Mouse (Mus musculus): Measurements from ENCODE around the gene Tstd3.

Gene Tstd3

DNA sequence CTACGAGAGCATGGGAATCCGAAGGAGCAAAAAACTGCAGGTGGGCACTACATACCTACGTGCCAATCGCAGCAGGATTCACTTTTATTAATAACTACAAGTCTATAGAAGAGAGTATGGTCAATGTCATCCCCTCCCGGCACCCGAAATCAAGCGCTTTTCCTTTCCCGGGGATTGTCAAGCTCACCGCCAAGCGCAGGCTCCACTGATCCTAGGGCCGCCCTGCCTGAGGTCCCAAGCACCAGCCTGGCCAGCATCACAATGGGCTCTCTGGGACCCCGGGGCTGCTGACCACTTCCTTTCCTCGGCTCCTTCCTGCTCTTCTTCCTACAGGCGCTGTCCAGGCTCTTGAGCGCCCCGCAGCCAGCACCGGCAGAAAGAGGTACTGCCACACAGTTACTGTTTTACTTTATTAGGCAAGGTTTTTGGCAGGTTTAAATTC lies at the start of gene Tstd3, which contains the start of gene Usp45:
Gene Tstd3, minus strand, starts transcription at position 350 of the 442 bp plus-strand sequence.
Gene Usp45, plus strand, starts transcription at position 294 of the 442 bp plus-strand sequence.
- DNase-seq: peak; percentile 79

GRCm38 (mm10) chr4:21814029-21814428 lies 47.0 kb upstream of the Tstd3 start:
- DNase-seq: peak; percentile 40

DNA sequence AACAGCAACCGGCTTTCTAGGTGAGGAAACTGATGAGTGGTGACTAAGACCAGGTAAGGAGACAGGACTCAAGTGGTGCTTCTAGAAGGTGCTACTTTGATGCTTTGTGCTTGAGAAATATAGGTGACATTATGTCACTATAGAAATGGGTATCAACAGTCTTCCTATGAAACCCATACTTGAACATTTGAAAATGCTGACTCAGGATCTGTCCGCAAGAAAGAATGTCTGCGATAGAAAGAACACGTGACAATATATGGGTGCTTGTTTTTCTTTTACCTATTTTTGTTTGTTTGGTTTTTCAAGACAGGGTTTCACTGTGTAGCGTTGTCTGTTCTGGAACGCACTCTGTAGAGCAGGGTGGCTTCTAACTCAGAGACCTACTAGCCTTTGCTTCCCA lies 45.6 kb upstream of the Tstd3 start:
- DNase-seq: no peak

DNA sequence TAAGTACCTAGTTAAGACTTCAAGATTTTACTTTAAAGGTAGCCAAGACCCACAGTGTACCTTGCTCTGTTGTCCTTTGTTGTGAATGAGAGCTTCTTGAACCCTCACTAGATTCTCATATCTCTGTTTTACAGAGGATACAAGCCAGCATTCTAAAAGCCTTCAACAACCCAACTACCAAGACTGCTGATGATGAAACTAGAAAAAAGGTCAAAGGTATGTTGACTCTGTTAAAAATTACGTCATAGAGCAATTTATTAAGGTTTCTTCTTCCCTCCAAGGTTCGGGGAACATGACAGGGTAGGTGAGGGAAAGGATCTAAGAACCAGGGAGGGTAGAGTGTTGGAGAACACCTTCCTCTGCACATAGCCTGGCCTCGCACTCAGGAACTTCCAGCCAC lies 43.6 kb upstream of the Tstd3 start:
- no peak for DNase-seq

GRCm38 (mm10) chr4:21807204-21807603 lies 40.2 kb upstream of the Tstd3 start:
- no peak for DNase-seq

DNA sequence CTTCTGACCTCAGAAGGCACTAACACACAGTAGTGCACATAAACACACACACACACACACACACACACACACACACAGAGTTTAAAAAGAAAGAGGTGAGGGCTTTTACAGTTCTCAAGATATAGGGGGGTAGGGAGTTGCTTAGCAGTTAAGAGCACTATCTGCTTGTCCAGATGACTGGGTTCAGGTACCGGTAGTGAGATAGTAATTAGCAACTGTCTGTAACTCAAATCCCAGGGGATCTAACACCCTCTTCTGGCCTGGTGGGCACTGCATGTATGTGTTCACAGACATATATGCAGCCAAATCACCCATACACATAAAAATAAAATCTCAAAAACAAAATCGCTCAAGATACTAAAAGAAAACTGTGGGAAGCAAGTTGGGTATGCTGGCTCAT lies 34.6 kb upstream of the Tstd3 start:
- DNase-seq: no peak

- DNase-seq: no peak
Observed at GRCm38 (mm10) chr4:21801013-21801412, 34.0 kb upstream of the Tstd3 start.

GRCm38 (mm10) chr4:21793631-21794030 lies 26.6 kb upstream of the Tstd3 start:
- no peak for DNase-seq

GRCm38 (mm10) chr4:21789836-21790235 lies 22.8 kb upstream of the Tstd3 start:
- no peak for DNase-seq

- DNase-seq: no peak
Observed at GRCm38 (mm10) chr4:21788903-21789302, 21.9 kb upstream of the Tstd3 start.

- no peak for DNase-seq
Observed at GRCm38 (mm10) chr4:21786268-21786667, 19.3 kb upstream of the Tstd3 start.

GRCm38 (mm10) chr4:21780816-21781726 lies 14.1 kb upstream of the Tstd3 start:
- DNase-seq: no peak

DNA sequence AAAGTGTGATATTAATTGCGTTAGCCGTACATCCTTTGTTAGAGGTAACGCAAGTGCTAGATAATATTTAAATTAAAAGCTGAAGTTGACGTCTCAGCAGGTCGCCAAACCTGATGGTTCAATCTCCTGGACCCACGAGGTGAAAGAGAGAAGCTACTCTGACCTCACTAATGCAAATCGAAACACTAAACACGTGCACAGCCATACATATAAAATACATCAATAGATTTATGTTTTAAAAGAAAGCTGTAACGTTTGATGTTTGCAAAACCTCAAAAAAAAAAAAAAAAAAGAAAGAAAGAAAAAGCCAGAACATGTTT lies 9.9 kb upstream of the Tstd3 start:
- no peak for DNase-seq

GRCm38 (mm10) chr4:21776091-21776945 lies 9.3 kb upstream of the Tstd3 start:
- DNase-seq: peak; percentile 95

DNA sequence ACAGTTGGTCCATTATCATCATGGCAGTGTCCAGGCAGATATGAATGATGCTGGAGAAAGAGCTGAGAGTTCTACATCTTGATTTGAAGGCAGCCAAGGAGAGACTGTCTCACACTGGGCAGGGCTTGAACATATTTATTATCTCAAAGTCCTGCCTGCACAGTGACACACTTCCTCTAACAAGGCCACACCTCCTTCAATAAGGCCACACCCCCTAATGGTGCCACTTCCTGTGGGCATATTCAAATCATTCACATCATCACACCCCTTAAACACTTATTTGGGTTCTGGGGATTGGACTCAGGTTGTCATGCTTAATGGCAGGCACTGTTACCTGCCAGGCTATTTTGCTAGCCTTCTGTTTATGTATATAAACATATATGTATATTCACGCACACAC lies 5.3 kb upstream of the Tstd3 start:
- no peak for DNase-seq

- no peak for DNase-seq
Observed at GRCm38 (mm10) chr4:21771064-21771463, 4.1 kb upstream of the Tstd3 start.

DNA sequence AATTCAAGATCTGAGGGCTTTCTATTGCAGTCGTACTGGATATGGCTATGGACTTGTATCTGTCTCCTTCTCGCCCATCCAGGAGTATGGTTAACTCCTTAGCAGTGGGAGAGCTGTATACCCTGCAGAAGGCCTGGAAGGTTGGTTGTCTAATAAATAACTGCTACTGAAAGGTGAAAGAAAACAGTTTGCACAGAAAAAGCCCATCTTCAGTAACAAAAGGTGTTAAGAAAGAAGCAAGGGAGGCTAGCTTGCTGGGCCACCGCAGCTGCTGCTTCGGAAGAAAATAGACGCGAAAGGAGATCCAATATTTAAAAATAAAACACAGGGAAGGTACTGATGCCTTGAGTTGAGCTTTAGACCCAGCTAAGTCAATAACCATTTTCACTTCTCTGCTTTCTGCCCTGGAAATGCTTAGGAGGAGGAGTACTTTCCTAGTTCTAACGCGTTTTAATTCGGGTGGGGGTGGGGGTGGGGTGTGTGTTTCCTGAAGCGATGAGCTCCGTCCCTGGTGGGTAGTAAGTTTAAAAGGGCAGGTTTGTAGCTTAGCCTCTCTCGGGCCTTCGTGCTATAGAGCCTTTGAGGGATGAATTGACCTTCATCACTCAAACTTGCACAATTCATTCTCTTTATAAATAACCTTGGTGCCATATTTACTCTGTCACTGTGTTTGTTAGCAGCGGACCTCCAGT lies 695 bp downstream of the Tstd3 start:
- no peak for DNase-seq

GRCm38 (mm10) chr4:21763827-21764226 lies 3.2 kb downstream of the Tstd3 start:
- DNase-seq: no peak

DNA sequence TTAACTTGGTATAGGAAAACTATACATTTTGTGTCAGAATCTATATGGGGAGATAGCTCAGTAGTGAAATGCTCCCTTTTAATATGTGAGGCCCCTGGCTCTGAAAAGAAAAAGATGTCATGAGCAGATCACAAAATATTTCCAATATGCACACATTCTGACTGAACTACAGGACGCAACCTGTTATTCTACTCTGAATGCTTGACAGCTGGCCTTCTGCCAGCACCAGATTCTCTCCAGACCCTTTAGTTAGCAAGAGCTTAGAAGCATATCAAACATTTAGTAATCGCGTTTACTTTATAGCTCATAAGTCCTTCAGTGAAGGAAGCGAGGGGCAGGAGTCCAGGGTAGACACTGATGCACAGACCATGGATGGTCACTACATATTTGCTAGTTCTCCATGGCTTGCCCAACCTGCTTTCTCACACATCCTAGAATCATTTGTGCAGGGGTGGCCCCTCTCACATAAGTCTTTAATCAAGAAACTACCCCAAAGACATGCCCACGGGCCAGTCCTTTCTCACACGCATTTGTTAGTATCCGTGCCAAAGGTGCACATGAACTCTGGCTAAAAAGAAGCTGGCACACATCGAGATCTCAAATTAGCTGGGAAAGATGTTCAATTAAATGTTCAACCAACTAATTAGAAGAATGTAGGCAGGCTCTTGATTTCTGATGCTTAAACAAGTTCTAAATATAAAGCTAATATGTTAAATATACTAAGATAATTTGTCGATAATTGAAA lies 5.4 kb downstream of the Tstd3 start:
- peak; percentile 23 for DNase-seq

- no peak for DNase-seq
Observed at GRCm38 (mm10) chr4:21758860-21759259, 8.2 kb downstream of the Tstd3 start.

DNA sequence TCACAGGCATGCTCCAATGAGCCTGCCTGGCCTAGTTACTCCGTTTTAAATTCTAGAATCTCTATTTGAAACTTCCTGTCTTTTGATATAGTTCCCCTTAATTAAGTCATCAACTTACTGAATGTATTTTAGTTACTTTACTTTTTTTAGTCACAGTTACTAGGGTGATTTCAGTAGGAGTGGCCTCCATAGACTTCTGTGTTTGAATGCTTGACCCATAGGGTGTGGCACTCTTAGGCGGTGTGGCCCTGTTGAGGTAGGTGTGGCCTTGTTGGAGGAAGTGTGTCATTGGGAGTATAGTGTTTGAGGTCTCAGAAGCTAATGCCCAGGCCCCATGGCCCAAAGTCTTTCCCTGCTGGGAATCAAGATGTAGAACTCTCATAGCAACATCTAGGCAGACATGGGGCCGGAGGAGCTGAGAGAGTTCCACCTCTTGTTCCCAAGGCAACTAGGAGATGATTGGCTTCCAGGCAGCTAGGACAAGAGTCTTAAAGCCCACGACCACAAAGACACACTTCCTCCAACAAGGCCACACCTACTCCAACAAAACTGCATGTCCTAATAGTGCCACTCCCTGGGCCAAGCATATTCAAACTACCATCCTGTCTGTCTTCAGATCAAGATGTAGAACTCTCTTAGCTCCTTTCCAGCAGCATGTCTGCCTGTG lies 11.8 kb downstream of the Tstd3 start:
- DNase-seq: no peak

- DNase-seq: no peak
Observed at GRCm38 (mm10) chr4:21745723-21746122, 21.3 kb downstream of the Tstd3 start.
